Mouse (Mus musculus): Measurements from ENCODE around the gene Cd99l2.

Gene Cd99l2

GRCm38 (mm10) chrX:71482244-71482643 lies 10.4 kb downstream of the Cd99l2 start:
- no peaks in the 10 kb centered on the region for H3K9me3 ChIP-seq (ENCODE audit: low read length)
- TF ChIP-seq NANOG (IDR thresholded peaks at IDR 0.05; ENCODE audit: borderline replicate concordance, low read length) = no peak
- TF ChIP-seq CTCF (conservative IDR thresholded peaks at IDR 0.05; ENCODE audit: low read length) = no peak
- TF ChIP-seq POU5F1 (IDR thresholded peaks at IDR 0.05; ENCODE audit: borderline replicate concordance, low read length) = no peak
- no peaks in the 10 kb centered on the region for H3K27me3 ChIP-seq (ENCODE audit: insufficient read depth, low read length)
- H3K4me1 ChIP-seq (replicated peaks; ENCODE audit: low read depth, low read length) = no peaks in the 10 kb centered on the region
- no peaks in the 10 kb centered on the region for H3K36me3 ChIP-seq (ENCODE audit: insufficient read depth, low read length)
- no peak overlapping the region for H3K4me3 ChIP-seq (replicated peaks; ENCODE audit: low read length)

- TF ChIP-seq CTCF (conservative IDR thresholded peaks at IDR 0.05; ENCODE audit: low read length) (no peak), NANOG (IDR thresholded peaks at IDR 0.05; ENCODE audit: borderline replicate concordance, low read length) (no peak), POU5F1 (IDR thresholded peaks at IDR 0.05; ENCODE audit: borderline replicate concordance, low read length) (no peak)
- no peaks in the 10 kb centered on the region for H3K4me1 ChIP-seq (replicated peaks; ENCODE audit: low read depth, low read length)
- no peaks in the 10 kb centered on the region for H3K9me3 ChIP-seq (ENCODE audit: low read length)
- H3K36me3 ChIP-seq (ENCODE audit: insufficient read depth, low read length) = no peaks in the 10 kb centered on the region
- no peaks in the 10 kb centered on the region for H3K27me3 ChIP-seq (ENCODE audit: insufficient read depth, low read length)
- H3K4me3 ChIP-seq (replicated peaks; ENCODE audit: low read length) = no peak overlapping the region
These were observed 16.7 kb downstream of the Cd99l2 start for GRCm38 (mm10) chrX:71475992-71476391.

- H3K27me3 ChIP-seq (ENCODE audit: insufficient read depth, low read length) = no peaks in the 10 kb centered on the region
- H3K4me1 ChIP-seq (replicated peaks; ENCODE audit: low read depth, low read length) = no peaks in the 10 kb centered on the region
- H3K9me3 ChIP-seq (ENCODE audit: low read length) = no peaks in the 10 kb centered on the region
- no peak overlapping the region for H3K4me3 ChIP-seq (replicated peaks; ENCODE audit: low read length)
- no peak for TF ChIP-seq POU5F1 (IDR thresholded peaks at IDR 0.05; ENCODE audit: borderline replicate concordance, low read length)
- TF ChIP-seq CTCF (conservative IDR thresholded peaks at IDR 0.05; ENCODE audit: low read length) = no peak
- TF ChIP-seq NANOG (IDR thresholded peaks at IDR 0.05; ENCODE audit: borderline replicate concordance, low read length) = no peak
- no peaks in the 10 kb centered on the region for H3K36me3 ChIP-seq (ENCODE audit: insufficient read depth, low read length)
These were observed 17.2 kb downstream of the Cd99l2 start for GRCm38 (mm10) chrX:71475497-71475896.

- Histone ChIP-seq H3K4me1 (replicated peaks; ENCODE audit: low read depth, low read length) (no peaks in the 10 kb centered on the region), H3K27me3 (ENCODE audit: insufficient read depth, low read length) (no peaks in the 10 kb centered on the region), H3K36me3 (ENCODE audit: insufficient read depth, low read length) (no peaks in the 10 kb centered on the region), H3K9me3 (ENCODE audit: low read length) (no peaks in the 10 kb centered on the region), H3K4me3 (replicated peaks; ENCODE audit: low read length) (no peak overlapping the region)
- TF ChIP-seq NANOG (IDR thresholded peaks at IDR 0.05; ENCODE audit: borderline replicate concordance, low read length) = no peak
These were observed 17.6 kb downstream of the Cd99l2 start for GRCm38 (mm10) chrX:71475084-71475483.

GRCm38 (mm10) chrX:71474296-71474956 lies 18.2 kb downstream of the Cd99l2 start:
- TF ChIP-seq POU5F1 (IDR thresholded peaks at IDR 0.05; ENCODE audit: borderline replicate concordance, low read length) = no peak
- no peak for TF ChIP-seq CTCF (conservative IDR thresholded peaks at IDR 0.05; ENCODE audit: low read length)
- TF ChIP-seq NANOG (IDR thresholded peaks at IDR 0.05; ENCODE audit: borderline replicate concordance, low read length) = no peak
- no peaks in the 10 kb centered on the region for H3K27me3 ChIP-seq (ENCODE audit: insufficient read depth, low read length)
- H3K36me3 ChIP-seq (ENCODE audit: insufficient read depth, low read length) = no peaks in the 10 kb centered on the region
- H3K9me3 ChIP-seq (ENCODE audit: low read length) = no peaks in the 10 kb centered on the region
- H3K4me3 ChIP-seq (replicated peaks; ENCODE audit: low read length) = no peak overlapping the region
- H3K4me1 ChIP-seq (replicated peaks; ENCODE audit: low read depth, low read length) = no peaks in the 10 kb centered on the region

- no peaks in the 10 kb centered on the region for H3K36me3 ChIP-seq (ENCODE audit: insufficient read depth, low read length)
- TF ChIP-seq NANOG (IDR thresholded peaks at IDR 0.05; ENCODE audit: borderline replicate concordance, low read length) = no peak
- TF ChIP-seq POU5F1 (IDR thresholded peaks at IDR 0.05; ENCODE audit: borderline replicate concordance, low read length) = no peak
- TF ChIP-seq CTCF (conservative IDR thresholded peaks at IDR 0.05; ENCODE audit: low read length) = no peak
- no peaks in the 10 kb centered on the region for H3K9me3 ChIP-seq (ENCODE audit: low read length)
- no peak overlapping the region for H3K4me3 ChIP-seq (replicated peaks; ENCODE audit: low read length)
- no peaks in the 10 kb centered on the region for H3K4me1 ChIP-seq (replicated peaks; ENCODE audit: low read depth, low read length)
- H3K27me3 ChIP-seq (ENCODE audit: insufficient read depth, low read length) = no peaks in the 10 kb centered on the region
These were observed 23.9 kb downstream of the Cd99l2 start for GRCm38 (mm10) chrX:71468639-71469295.

- H3K4me1 ChIP-seq (replicated peaks; ENCODE audit: low read depth, low read length) = no peaks in the 10 kb centered on the region
- no peaks in the 10 kb centered on the region for H3K36me3 ChIP-seq (ENCODE audit: insufficient read depth, low read length)
- H3K27me3 ChIP-seq (ENCODE audit: insufficient read depth, low read length) = no peaks in the 10 kb centered on the region
- TF ChIP-seq NANOG (IDR thresholded peaks at IDR 0.05; ENCODE audit: borderline replicate concordance, low read length) (no peak), CTCF (conservative IDR thresholded peaks at IDR 0.05; ENCODE audit: low read length) (no peak), POU5F1 (IDR thresholded peaks at IDR 0.05; ENCODE audit: borderline replicate concordance, low read length) (no peak)
- no peaks in the 10 kb centered on the region for H3K9me3 ChIP-seq (ENCODE audit: low read length)
- no peak overlapping the region for H3K4me3 ChIP-seq (replicated peaks; ENCODE audit: low read length)
These were observed 25.2 kb downstream of the Cd99l2 start for GRCm38 (mm10) chrX:71467491-71467890.

- TF ChIP-seq NANOG (IDR thresholded peaks at IDR 0.05; ENCODE audit: borderline replicate concordance, low read length) (no peak), CTCF (conservative IDR thresholded peaks at IDR 0.05; ENCODE audit: low read length) (no peak), POU5F1 (IDR thresholded peaks at IDR 0.05; ENCODE audit: borderline replicate concordance, low read length) (no peak)
- no peaks in the 10 kb centered on the region for H3K9me3 ChIP-seq (ENCODE audit: low read length)
- no peaks in the 10 kb centered on the region for H3K36me3 ChIP-seq (ENCODE audit: insufficient read depth, low read length)
- H3K4me1 ChIP-seq (replicated peaks; ENCODE audit: low read depth, low read length) = no peaks in the 10 kb centered on the region
- H3K27me3 ChIP-seq (ENCODE audit: insufficient read depth, low read length) = no peaks in the 10 kb centered on the region
- H3K4me3 ChIP-seq (replicated peaks; ENCODE audit: low read length) = no peak overlapping the region
These were observed 27.2 kb downstream of the Cd99l2 start for GRCm38 (mm10) chrX:71465417-71465816.
